8 mouse cellular contexts compared by ENCODE assay signal in genomic region chr13:58471704-58472103, GRCm38 (mm10).
DNase-seq lines count a peak whose midpoint lies in the region; ATAC-seq lines count a peak whose summit lies in the region.

No protein-coding gene starts in this region.

- DNase-seq in cerebellum, postnatal 25 days = peak; percentile 18 to 20
- DNase-seq in cerebellum, postnatal 36 days = no peak
- DNase-seq in 416B (ENCODE audit: low read depth) = peak; percentile 86
- peak; percentile 51 for DNase-seq in embryo, embryonic 9.5 days (ENCODE audit: extremely low spot score)
- DNase-seq in midbrain, embryonic 10.5 days (ENCODE audit: low spot score) = peak; percentile 62
- peak; percentile 1 to 8 for DNase-seq in thymus, adult 18-20 months
- DNase-seq in cerebellum, adult 8-10 months = no peak

- 3% methylated on average over 16 of the region's 16 CpGs for WGBS in midbrain, embryonic 10.5 days

- H3K4me1 ChIP-seq in midbrain, embryonic 10.5 days = peaks cover 48% of the 10 kb centered on the region

- peak overlapping the region; percentile 76 for H3K27ac ChIP-seq in midbrain, embryonic 10.5 days (replicated peaks)

- peak; percentile 80 for ATAC-seq in inflammation-experienced regulatory T-cells, adult 6 months

- H3K9me3 ChIP-seq in midbrain, embryonic 10.5 days (replicated peaks) = 0 out of 2 replicates have a peak, but pooled peaks cover 3% of the 10 kb centered on the region

- H3K4me3 ChIP-seq in midbrain, embryonic 10.5 days = peak overlapping the region; percentile 50

- H3K27me3 ChIP-seq in midbrain, embryonic 10.5 days (ENCODE audit: low read depth, poor library complexity, severe bottlenecking) = peaks cover 32% of the 10 kb centered on the region

- no peaks in the 10 kb centered on the region for H3K36me3 ChIP-seq in midbrain, embryonic 10.5 days

Comparison
In these comparisons a context has a peak if more than half of its experiments do, and no peak if none do; other contexts are left out.
1. DNase-seq: peak in cerebellum, postnatal 25 days (2 of 2), 416B (single experiment), embryo, embryonic 9.5 days (single experiment), midbrain, embryonic 10.5 days (single experiment) and thymus, adult 18-20 months (2 of 2); none in cerebellum, postnatal 36 days (0 of 2) and cerebellum, adult 8-10 months (single experiment).